Mouse (Mus musculus) heart, adult 2 months (tissue): ENCODE results near the gene Prss44.

ENCODE experiments used
- CTCF ChIP-seq: fragments of 200-600 bp; IDR thresholded peaks from 2 replicates; pipeline ENCODE4 v1.8.1; 2022; ENCODE audit warnings: antibody characterized with exemption, mild to moderate bottlenecking, moderate library complexity
- POLR2A ChIP-seq: fragments of 200-500 bp; IDR thresholded peaks from 2 replicates; pipeline ENCODE4 v1.6.1; 2011; ENCODE audit warnings: mild to moderate bottlenecking, low read depth, low read length, control low read depth; ENCODE audit not compliant: insufficient read depth

GRCm38 (mm10) chr9:110836112-110836511 is 22.3 kb downstream of the Prss44 start:
- TF ChIP-seq CTCF: no peak
- no peak for TF ChIP-seq POLR2A
